Mouse (Mus musculus) forelimb bud, embryonic 11.5 days (tissue): ENCODE data around the gene Pink1.

Experiments
- DNase-seq: peaks from one replicate; pipeline ENCODE4 v3.0.0-alpha.2; 2012; ENCODE audit warnings: low read depth, low spot score

Gene Pink1

GRCm38 (mm10) chr4:138326077-138326695 is at the start of gene Pink1:
Gene Pink1 (minus strand): TSS chr4:138326307.
- DNase-seq: peak; percentile 80

- no peak for DNase-seq
Observed at GRCm38 (mm10) chr4:138375117-138375516, 49.0 kb upstream of the Pink1 start.

GRCm38 (mm10) chr4:138370996-138371516 is 44.9 kb upstream of the Pink1 start:
- DNase-seq: no peak

- DNase-seq: no peak
Observed at GRCm38 (mm10) chr4:138368498-138369260, 42.6 kb upstream of the Pink1 start.

GRCm38 (mm10) chr4:138367641-138368497 is 41.8 kb upstream of the Pink1 start, which contains the start of gene Cda:
Gene Cda (minus strand): TSS chr4:138367992.
- peak; percentile 60 for DNase-seq

GRCm38 (mm10) chr4:138366561-138366960 is 40.5 kb upstream of the Pink1 start:
- no peak for DNase-seq

- DNase-seq: no peak
Observed at GRCm38 (mm10) chr4:138363511-138363910, 37.4 kb upstream of the Pink1 start.

GRCm38 (mm10) chr4:138362883-138363282 is 36.8 kb upstream of the Pink1 start:
- DNase-seq: no peak

- DNase-seq: no peak
Observed at GRCm38 (mm10) chr4:138361370-138361821, 35.3 kb upstream of the Pink1 start.

GRCm38 (mm10) chr4:138358176-138358575 is 32.1 kb upstream of the Pink1 start:
- DNase-seq: no peak

- no peak for DNase-seq
Observed at GRCm38 (mm10) chr4:138356551-138356950, 30.4 kb upstream of the Pink1 start.

- DNase-seq: no peak
Observed at GRCm38 (mm10) chr4:138356141-138356540, 30.0 kb upstream of the Pink1 start.

- DNase-seq: no peak
Observed at GRCm38 (mm10) chr4:138355496-138355895, 29.4 kb upstream of the Pink1 start.

- DNase-seq: no peak
Observed at GRCm38 (mm10) chr4:138353438-138354171, 27.5 kb upstream of the Pink1 start.

- DNase-seq: no peak
Observed at GRCm38 (mm10) chr4:138352692-138353091, 26.6 kb upstream of the Pink1 start.

GRCm38 (mm10) chr4:138351821-138352220 is 25.7 kb upstream of the Pink1 start:
- DNase-seq: no peak

GRCm38 (mm10) chr4:138348716-138349115 is 22.6 kb upstream of the Pink1 start:
- no peak for DNase-seq

- no peak for DNase-seq
Observed at GRCm38 (mm10) chr4:138347280-138347679, 21.2 kb upstream of the Pink1 start.

GRCm38 (mm10) chr4:138344891-138345545 is 18.9 kb upstream of the Pink1 start:
- DNase-seq: no peak

- no peak for DNase-seq
Observed at GRCm38 (mm10) chr4:138343341-138343837, 17.3 kb upstream of the Pink1 start.
